Mouse (Mus musculus) stomach, postnatal 0 days (tissue): ENCODE measurements around the gene Pde6d. TPM values are rescaled to one million over a fixed set of nuclear protein-coding genes. Genes with fewer than 3 reads are reported as not detected.

Source experiments
- ATAC-seq: fragments of 200-750 bp; cut with Nextera tagmentation; 2 replicates; pipeline ENCODE4 v1.8.0; 2017; ENCODE audit not compliant: low FRiP score, low TSS enrichment
- DNase-seq: peaks from one replicate; pipeline ENCODE4 v3.0.0-alpha.2; 2016; ENCODE audit warnings: low spot score
- H3K27ac ChIP-seq: fragments of 300-500 bp; sonication (generic); replicated peaks from 2 replicates; pipeline ENCODE4 v1.5.1; 2014; ENCODE audit warnings: mild to moderate bottlenecking, control low read depth
- H3K27me3 ChIP-seq: fragments of 300-500 bp; sonication (generic); 2 replicates; pipeline ENCODE4 v1.6.1; 2014; ENCODE audit warnings: low read length; ENCODE audit not compliant: control insufficient read depth, insufficient read depth
- H3K36me3 ChIP-seq: fragments of 300-500 bp; sonication (generic); 2 replicates; pipeline ENCODE4 v1.6.1; 2014; ENCODE audit warnings: low read length, mixed read lengths; ENCODE audit not compliant: control insufficient read depth, insufficient read depth
- H3K4me1 ChIP-seq: fragments of 300-500 bp; sonication (generic); replicated peaks from 2 replicates; pipeline ENCODE4 v1.6.1; 2014; ENCODE audit warnings: antibody characterized with exemption; ENCODE audit not compliant: control insufficient read depth, insufficient read depth
- H3K4me2 ChIP-seq: fragments of 300-500 bp; sonication (generic); replicated peaks from 2 replicates; pipeline ENCODE4 v1.6.1; 2014; ENCODE audit warnings: low read depth, mild to moderate bottlenecking, control low read depth, moderate library complexity
- H3K4me3 ChIP-seq: fragments of 300-500 bp; sonication (generic); 2 replicates; pipeline ENCODE4 v1.5.1; 2014; ENCODE audit warnings: low read depth, low read length, control low read depth
- H3K9ac ChIP-seq: fragments of 300-500 bp; sonication (generic); 2 replicates; pipeline ENCODE4 v1.6.1; 2014; ENCODE audit warnings: mild to moderate bottlenecking, low read length, control low read depth, mixed read lengths
- H3K9me3 ChIP-seq: fragments of 300-500 bp; sonication (generic); 2 replicates; pipeline ENCODE4 v1.6.1; 2016; ENCODE audit warnings: low read length; ENCODE audit not compliant: control insufficient read depth
- CTCF ChIP-seq: IDR thresholded peaks from 2 replicates; pipeline ENCODE4 v1.5.1; 2016; ENCODE audit warnings: antibody characterized with exemption, low read depth, mild to moderate bottlenecking, moderate library complexity
- EP300 ChIP-seq: optimal IDR thresholded peaks from 2 replicates; pipeline ENCODE3; 2016; ENCODE audit warnings: antibody characterized with exemption
- WGBS: fragments of 180-500 bp; shearing (Covaris S2); extraction: QIAGEN DNeasy Blood & Tissue Kit; methylation state at CpG from one replicate; pipeline ENCODE4 v1.1.7; 2014; 5-methylcytosine and 5-hydroxymethylcytosine counted together
- polyA plus RNA-seq: library from polyadenylated mRNA; unstranded; fragments of >200 nt; fragmentation: Nextera tagmentation; extraction: Ambion mirVana; gene quantifications from 2 replicates; pipeline ENCODE4 v1.2.1, GENCODE M21; 2015

Pde6d gene
- polyA plus RNA-seq, 1 experiment from 2014 or later = 33.6 TPM

DNA sequence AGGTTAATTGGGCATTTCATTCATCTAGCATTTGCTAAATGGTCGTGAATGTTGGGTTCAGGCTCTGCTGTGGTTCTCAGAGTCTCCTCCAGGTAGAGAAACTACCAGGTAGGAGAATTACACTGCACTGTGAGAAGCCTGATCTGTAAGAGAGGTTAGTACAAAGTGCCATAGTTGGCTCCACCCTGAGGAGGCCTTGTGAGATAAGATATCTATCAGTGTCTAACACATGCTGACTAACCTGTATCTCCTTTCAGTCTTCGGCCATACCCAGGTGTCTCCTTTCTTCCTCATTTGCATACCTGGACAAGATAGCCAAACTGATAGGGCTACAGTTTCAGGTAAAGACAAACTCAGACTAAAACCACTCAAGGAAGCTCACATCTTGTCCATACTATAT, 19.8 kb downstream of the Pde6d start:
- no peak overlapping the region for H3K4me2 ChIP-seq
- DNase-seq = no peak
- H3K4me3 ChIP-seq = no peak overlapping the region
- H3K27me3 ChIP-seq = no peaks in the 10 kb centered on the region
- no peak for TF ChIP-seq EP300
- no peak for TF ChIP-seq CTCF
- H3K9ac ChIP-seq = no peak overlapping the region
- no peaks in the 10 kb centered on the region; the same call in 1 of the 2 replicates for H3K4me1 ChIP-seq
- ATAC-seq = no peak
- H3K36me3 ChIP-seq = no peaks in the 10 kb centered on the region
- no peak overlapping the region for H3K27ac ChIP-seq
- 75% methylated on average over 2 of the region's 2 CpGs for WGBS
- H3K9me3 ChIP-seq = no peaks in the 10 kb centered on the region

DNA sequence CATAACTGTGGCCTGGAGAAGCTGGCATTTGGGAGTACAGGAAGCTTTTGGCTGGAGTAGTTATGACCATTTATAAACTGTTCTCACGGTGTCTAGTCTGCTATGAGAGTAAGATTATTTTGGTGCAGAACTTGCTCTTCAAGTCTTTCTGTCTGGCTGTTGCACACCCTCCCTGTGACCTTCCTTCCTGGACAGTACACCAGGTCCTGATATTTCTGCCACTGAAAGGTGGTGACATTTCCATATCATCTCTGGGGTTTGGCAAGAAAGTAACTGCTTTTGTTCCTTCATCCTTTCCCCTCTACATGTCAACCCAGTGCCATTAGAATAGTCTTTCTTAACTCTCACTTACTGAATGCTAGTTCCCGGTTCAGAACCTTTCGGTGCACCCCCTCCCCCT, 23.2 kb downstream of the Pde6d start:
- WGBS = 81% methylated on average over 3 of the region's 3 CpGs
- no peak for TF ChIP-seq EP300
- TF ChIP-seq CTCF = no peak
- DNase-seq = no peak
- Histone ChIP-seq H3K4me2 (no peak overlapping the region), H3K4me3 (no peak overlapping the region), H3K27me3 (no peaks in the 10 kb centered on the region), H3K9ac (no peak overlapping the region), H3K9me3 (no peaks in the 10 kb centered on the region), H3K4me1 (no peaks in the 10 kb centered on the region; the same call in 1 of the 2 replicates), H3K27ac (no peak overlapping the region), H3K36me3 (no peaks in the 10 kb centered on the region; the same call in 1 of the 2 replicates)
- no peak for ATAC-seq

DNA sequence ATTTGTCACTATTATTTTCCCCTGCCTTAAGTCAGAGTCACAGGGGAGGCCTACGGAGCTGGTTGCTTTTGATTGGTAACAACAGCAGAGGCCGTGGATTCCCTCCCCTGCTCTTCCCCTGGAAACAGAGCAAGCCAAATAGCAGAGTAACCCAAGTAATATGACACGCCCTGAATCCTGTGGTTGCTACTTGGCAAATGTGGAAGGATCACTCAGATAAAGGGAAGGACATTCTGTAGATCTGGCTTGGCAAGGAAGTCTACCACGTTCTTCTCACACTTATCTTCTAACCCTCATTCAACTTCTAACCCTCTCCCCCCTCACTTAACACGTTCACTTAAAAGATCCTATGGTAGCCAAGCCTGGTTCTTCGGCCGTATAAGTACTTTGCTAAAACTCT, 24.6 kb downstream of the Pde6d start:
- no peak for TF ChIP-seq CTCF
- TF ChIP-seq EP300 = no peak
- no peak for DNase-seq

DNA sequence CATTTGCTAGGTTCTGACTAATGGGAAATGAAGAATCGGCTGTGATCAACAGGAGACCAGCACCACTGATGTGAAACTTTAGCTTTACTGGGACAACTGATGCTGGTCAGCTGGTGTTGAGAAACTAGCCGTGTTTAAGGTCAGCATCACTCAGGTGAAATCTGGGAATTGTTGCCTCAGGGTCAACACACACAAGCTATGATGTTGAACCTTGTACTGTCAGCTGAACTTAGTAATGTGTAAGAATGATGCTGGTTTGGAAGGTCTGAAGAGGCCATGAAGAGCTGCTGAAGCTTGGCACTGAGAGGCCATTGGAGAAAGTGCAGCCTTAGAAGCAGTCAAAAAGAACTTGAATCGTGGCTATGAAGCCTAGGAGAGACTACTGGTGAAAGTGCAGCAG, 26.8 kb downstream of the Pde6d start:
- no peak for ATAC-seq
- Histone ChIP-seq H3K9me3 (no peaks in the 10 kb centered on the region), H3K4me2 (no peak overlapping the region), H3K9ac (no peak overlapping the region), H3K4me1 (no peaks in the 10 kb centered on the region; the same call in 1 of the 2 replicates), H3K27ac (no peak overlapping the region), H3K27me3 (no peaks in the 10 kb centered on the region), H3K36me3 (no peaks in the 10 kb centered on the region; the same call in 1 of the 2 replicates), H3K4me3 (no peak overlapping the region)
- DNase-seq = no peak
- no peak for TF ChIP-seq EP300
- TF ChIP-seq CTCF = no peak
- 80% methylated on average over 3 of the region's 3 CpGs for WGBS

More for the DNA sequence above, 24.6 kb downstream of the Pde6d start:
- Histone ChIP-seq H3K4me3 (no peak overlapping the region), H3K4me2 (no peak overlapping the region), H3K9me3 (no peaks in the 10 kb centered on the region), H3K36me3 (no peaks in the 10 kb centered on the region; the same call in 1 of the 2 replicates), H3K27me3 (no peaks in the 10 kb centered on the region), H3K4me1 (no peaks in the 10 kb centered on the region; the same call in 1 of the 2 replicates), H3K9ac (no peak overlapping the region), H3K27ac (no peak overlapping the region)
- 54% methylated on average over 7 of the region's 7 CpGs for WGBS
- no peak for ATAC-seq

DNA sequence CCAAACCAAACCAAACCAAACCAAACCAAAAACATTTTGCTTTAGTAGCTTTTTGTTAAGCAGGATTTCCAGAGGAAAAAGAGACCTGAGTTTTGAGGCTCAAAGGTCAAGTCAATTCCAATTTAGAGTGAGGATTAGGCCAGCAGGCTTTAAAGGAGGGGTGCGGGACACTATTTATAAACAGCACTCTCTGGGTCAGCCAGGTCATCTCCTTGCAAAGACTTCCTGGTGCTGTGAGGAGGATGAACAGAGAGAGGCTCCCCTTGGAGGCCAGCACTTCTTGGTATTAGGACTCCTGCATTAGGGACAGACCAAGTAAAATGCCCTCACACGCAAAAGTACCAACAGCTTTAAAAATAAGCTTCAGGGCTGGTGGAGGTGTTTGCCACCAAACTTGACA, 30.6 kb downstream of the Pde6d start:
- no peak for ATAC-seq
- TF ChIP-seq EP300 (no peak), CTCF (no peak)
- Histone ChIP-seq H3K27me3 (no peaks in the 10 kb centered on the region), H3K4me1 (no peaks in the 10 kb centered on the region), H3K27ac (no peak overlapping the region), H3K9me3 (no peaks in the 10 kb centered on the region), H3K9ac (no peak overlapping the region), H3K4me3 (no peak overlapping the region), H3K4me2 (no peak overlapping the region), H3K36me3 (no peaks in the 10 kb centered on the region)
- DNase-seq = no peak
- WGBS = 48% methylated on average over 2 of the region's 2 CpGs

DNA sequence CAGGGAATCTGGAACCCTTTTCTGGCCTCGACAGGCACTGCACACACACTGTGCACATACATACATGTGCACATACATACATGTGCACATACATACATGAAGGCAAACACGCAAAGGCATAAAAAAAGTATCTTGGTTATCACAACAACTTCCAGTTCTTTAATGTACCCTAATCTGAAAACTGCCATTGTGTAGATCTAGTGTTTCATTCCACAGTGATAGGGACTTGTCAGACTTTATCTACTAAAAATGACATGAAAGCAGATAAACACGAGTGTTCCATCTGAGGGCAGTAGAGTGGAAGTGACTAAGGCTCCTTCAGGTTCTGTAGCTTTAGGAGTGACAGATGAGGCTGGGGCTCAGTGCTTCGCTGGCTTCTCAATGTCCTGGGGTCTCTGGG, 31.1 kb downstream of the Pde6d start:
- Histone ChIP-seq H3K4me2 (no peak overlapping the region), H3K9me3 (no peaks in the 10 kb centered on the region), H3K9ac (no peak overlapping the region), H3K4me3 (no peak overlapping the region), H3K4me1 (no peaks in the 10 kb centered on the region), H3K36me3 (no peaks in the 10 kb centered on the region), H3K27ac (no peak overlapping the region), H3K27me3 (no peaks in the 10 kb centered on the region)
- ATAC-seq (no peak), DNase-seq (no peak)
- TF ChIP-seq EP300 (no peak), CTCF (no peak)
- WGBS = 64% methylated on average over 4 of the region's 4 CpGs
